Mouse (Mus musculus): ENCODE results near the gene Gm37240.
"Not testable (repeated sequence)": the region's sequence is repeated elsewhere in the genome, so short reads cannot be mapped to it uniquely, and the experiment has no call there.

Gene Gm37240

DNA sequence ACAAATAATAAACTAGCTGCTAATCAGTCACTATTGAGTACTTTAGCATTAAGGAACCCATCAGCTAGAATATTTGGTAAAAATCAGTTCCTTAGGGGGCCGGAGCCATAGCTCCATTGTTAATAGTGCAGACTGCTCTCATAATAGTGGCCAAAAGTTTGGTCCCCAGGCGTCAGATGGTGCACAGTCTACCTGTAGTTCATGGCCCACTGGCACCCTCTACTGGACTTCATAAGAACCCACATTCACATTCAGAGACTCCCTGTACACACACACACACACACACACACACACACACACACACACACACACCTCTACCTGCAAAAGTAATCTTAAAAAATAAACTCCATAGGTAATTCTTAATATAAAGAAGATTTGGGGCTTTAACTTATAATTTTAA lies 959.4 kb downstream of the Gm37240 start:
- no peak for DNase-seq

DNA sequence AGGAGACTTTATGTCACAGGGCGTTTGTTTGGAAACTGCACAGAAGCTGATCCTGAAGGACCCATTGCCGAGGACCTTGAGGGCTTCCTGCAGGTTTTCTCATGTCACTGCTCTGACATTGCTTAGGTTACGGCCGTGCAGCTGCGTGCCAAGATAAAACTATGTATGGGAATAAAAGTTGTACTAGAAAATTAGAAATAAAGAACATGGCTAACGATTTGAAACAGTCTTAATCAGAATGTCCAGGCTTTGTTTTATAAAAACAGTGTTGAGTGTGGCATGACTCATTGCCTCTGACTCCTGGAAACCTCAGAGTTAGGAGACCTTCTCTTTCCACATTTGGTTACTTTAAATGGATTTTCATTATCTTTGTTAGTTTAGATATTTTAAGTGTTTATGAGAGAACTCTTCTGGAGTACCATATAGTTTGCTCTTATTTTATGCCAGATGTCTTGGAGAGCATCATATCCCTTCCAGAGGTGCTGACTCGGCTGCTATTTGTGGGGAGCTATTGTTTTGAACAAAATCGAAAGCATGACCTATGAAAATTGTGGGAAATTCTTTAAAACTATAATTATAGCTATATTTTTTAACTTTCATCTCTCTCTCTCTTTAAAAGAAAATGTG lies 960.0 kb downstream of the Gm37240 start:
- no peak for DNase-seq

DNA sequence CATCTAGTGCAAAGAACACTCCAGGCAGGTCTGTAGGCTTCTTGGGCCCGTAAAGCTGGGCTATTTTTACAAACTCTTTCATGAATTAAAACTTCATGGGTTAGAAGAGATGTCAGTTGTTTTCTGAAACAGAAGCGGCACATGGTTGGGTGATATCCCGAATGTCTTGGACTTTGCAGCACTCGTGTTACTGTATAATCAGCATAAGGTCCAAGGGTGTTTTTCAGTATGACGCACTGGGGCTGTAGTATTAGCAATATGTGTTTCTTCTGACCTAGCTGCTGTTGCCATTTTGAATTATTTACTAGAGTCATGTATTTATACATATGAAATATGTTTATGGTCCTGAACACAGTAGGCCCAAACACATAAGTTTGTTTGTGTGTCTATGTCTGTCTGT lies 961.2 kb downstream of the Gm37240 start:
- no peak for DNase-seq

DNA sequence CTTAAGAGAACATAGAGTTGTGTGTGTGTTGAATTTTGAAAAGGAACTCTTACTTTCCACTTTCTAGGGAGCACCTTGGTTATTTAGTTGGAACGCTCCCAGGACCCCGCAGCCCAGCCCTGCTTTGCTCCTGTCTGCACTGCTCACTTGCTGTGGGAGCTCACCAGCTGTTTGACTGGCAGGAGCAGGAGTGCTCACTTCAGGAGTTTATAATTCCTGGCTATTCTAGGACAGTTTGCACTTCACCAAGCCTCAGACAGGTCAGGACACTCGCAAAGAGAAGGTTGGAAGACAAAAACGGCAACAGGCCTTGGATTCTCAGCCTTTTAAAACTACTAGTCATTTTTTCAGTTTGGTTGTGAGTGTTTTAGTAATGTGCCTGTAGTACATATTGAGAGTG lies 962.1 kb downstream of the Gm37240 start:
- DNase-seq: no peak

DNA sequence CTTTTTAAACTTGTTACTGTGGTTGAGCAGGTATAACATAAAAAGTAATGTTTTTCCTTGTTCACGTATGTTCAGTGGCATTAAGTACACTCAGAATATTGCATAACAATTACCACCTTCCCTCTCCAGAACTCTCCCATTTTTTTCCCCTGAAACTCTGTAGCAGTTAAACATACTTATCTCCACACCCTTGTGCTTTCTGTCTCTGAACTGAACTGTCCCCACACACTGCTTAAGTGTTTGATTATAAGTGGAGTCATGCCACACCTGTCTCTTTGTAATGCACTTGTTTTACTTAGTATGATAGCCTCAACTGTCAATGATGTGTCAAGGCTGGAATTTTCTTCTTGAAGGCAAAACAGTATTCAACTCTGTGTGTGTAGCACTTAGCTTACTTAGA lies 963.6 kb downstream of the Gm37240 start:
- no peak for DNase-seq

DNA sequence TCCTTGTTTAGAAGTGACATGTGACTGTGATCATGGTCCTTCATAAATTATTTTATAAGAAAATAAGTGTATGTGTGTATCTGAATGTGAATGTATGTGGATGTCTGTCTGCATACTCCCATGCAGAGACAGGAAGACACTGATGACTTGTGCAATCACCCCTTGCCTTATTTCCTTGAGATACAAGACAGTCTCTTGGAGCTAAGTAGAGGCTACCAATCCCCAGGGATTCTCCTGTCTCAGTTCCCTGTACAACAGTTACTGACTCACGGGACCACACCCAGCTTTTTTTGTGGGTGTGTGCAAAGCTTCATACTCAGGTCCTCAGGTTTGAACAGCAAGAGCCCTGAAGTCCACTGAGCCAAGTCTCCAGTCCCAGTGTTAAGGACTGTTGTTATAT lies 964.1 kb downstream of the Gm37240 start:
- no peak for DNase-seq

DNA sequence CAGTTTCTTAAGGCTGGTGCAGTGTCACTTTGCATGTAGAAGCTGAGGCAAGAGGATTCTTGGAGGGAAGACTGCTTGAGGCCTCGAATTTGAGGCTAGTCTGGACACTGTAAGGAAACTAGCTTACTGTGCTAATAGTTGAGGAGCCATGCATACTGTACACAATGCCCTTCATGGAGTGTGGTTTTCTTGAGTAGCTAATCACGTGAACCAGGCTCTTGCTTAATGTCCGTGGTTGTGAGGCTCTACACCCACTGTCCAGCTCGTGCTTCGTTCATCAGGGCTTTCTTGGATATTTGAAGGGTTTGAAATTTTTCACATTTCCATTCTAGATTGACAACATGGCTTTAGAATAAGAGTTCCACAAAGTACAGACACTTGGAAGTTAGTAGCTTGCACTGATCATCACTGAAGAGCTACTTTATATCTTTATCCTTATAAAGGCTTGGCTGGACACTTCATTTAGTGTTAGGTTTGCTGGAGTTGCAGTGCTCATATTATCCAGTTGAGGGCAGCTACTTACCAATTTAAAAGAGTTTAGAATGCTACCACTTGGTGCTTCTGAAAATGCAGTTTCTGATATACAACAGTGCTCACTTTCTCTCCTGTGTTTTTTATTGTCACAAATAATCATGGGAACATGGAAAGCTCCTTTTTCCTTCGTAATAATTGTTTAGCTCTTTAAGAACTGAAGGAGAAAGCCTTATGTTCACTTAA lies 965.5 kb downstream of the Gm37240 start:
- DNase-seq: no peak

DNA sequence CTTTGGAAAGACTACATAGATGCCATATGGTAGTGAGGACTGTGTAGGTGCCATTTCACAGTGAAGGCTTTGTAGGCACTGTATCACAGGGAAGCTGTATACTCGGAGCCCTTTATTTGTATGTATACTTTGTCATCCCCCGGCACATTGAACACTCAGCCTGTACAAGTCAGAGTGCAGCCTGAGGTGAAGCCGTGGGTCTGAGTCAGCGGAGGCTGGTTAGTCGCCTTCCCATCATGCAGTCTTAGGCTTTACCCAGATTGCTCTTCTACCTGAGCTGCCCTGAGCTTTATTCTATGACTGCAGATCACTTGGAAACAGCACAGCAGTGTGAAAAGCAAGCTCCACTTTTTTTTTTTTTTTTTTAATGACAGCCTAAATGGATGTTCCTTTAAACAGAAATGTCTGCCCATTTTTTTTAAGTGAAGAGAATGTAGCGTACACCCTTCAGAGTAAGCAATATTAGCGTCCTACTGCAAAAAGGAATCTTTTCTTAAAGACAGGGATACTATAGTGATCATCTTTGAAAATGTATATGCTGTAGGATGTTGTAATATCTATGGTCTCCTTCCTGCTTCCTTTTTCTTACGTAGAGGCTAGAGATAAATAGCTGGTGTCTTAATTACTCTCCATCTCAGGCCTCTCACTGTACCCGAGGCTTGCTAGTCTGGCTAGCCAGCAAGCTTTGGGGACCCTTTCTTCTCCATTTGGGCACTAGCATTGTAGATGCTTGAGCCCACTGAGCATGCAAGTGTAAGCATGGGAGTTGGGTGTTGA lies 969.2 kb downstream of the Gm37240 start:
- DNase-seq: no peak

DNA sequence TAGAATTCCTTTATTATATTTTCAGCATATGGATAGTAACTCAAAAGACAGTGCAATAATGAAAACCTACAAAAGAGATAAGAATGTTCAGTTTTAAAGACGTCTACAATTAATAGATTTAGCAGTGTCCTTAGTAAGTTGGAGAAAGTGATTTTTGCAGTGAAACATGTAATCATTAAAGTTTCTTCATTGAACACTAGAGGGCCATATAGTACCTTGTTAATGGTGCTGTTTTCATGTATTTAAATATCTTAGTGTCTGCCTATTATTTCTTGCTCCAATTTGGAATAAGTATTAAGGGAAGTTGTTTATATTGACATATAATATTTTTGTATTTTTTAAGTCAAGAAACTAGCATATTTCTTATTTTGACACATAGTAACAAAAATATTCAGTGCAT lies 973.0 kb downstream of the Gm37240 start:
- no peak for DNase-seq

DNA sequence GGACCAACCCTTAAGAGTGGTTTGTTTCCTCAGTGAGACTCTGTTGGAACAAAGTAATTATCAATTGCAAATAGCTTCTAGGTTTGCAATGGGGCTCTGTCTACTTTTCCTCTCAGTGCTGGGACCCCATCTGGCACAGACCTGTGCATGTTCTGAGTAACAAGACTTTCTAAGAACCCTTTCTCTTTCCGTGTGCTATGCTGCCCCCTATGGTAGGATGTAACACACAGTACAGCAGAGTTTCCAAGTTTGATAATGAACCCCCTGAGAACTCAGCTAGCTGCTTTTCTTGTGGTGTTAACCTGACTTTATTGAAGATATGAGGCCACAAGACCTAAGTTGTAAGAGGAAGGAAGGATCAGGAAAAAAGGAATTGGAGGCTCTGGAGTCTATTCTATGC lies 980.8 kb downstream of the Gm37240 start:
- no peak for DNase-seq

DNA sequence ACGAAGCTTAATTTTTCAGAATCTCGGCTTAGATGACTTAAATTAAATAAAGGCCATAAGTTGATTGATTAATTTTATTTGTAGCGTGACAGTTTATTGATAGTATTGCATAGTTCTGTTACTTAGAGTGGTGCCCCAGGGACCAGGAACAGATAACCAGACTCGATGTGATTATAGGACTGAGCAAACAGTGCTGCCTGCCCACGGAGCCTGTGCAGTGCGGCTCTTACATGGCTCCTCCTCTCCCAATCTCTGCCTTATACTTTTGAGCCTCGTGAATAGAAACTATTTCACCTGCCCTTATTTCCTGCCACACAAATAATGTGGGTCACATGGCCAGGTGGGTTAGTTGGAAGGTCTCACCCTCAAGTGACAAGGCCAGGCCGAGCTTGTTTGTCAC lies 989.4 kb downstream of the Gm37240 start:
- no peak for DNase-seq

DNA sequence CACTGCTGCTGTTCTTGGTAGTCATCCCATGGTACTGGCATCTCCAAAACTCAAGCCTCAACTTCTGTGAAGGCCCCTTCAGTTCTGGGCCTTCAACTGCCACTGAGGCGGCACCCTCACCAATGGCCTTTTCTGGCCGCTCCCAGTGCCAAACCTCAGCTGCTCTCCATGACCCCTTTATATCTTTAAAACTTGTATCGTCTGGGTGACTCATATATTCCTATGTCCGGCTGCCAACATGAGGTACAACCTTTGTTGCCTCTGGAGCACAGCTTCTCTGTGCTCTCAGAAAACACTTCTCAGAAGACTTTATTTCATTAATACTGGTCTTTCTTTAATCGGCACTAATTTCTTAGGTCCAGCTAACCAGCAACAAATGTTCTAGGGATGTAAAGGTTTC lies 996.3 kb downstream of the Gm37240 start:
- DNase-seq: no peak

DNA sequence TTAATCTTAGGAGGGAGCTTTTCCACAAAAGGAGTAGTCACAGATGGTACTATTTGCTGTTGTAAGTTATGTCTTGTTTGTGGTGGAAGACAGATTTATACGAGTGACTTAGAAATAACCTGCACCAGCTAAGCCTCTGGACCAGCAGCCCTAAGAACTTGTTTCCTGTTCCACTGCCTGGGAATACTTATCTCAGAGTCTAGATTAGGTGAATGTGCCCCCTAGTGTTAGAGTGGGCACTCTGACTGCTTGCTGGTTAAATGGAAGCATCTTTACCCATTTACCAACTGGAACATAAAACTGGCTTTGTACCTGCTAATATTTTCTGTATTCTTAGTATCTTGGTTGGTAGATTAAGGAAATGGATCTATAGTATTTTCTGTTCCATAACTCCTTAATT lies 997.7 kb downstream of the Gm37240 start:
- no peak for DNase-seq

DNA sequence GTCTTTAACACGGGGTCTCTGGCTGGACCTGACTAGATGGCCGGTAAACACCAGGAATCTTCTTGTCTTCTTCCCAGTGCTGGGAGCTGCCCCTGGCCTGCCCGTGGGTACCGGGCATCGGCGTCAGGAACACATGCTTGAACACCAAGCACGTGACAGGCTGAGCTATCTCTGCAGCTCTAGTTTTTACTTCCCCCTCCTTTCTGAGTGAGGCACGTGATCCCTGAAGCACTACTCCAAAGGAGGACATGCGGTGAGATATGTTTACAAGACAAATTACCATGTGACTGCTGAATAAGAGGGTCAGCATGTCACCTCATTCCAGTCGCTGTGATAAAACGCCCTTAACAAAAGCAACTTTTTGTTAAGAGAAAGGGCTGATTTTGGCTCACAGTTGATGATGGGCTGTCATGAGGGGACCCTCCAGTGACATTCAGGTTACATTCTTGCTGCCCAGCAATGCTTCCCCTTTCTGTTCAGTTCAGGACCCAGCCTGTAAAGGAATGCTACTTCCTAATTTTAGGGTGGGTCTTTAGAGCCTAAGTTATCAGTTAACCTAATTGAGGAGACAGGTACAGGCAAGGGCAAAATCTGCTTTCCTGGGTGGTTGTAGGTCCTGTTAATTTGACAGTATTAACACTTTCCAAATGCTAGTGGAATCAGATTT lies 1003.4 kb downstream of the Gm37240 start:
- DNase-seq: no peak

DNA sequence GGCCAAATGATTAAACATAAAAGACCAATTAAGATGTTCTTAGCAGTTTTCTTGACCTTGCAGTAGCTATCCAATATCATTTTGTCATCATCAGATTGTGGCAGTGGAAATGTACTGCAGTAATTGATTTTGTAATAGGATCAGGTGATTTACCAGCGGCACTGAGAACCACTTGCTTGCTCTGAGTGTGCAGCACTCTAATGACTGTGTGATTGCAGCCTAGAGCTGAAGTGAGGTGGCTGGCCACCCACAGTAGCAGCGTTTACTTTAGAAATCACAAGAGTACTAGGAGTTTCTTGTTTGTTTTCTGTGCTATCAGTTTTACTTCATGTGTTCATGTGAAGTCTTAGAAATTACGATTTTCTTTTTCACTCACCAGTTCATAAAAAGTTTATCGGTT lies 1011.1 kb downstream of the Gm37240 start:
- DNase-seq: no peak

DNA sequence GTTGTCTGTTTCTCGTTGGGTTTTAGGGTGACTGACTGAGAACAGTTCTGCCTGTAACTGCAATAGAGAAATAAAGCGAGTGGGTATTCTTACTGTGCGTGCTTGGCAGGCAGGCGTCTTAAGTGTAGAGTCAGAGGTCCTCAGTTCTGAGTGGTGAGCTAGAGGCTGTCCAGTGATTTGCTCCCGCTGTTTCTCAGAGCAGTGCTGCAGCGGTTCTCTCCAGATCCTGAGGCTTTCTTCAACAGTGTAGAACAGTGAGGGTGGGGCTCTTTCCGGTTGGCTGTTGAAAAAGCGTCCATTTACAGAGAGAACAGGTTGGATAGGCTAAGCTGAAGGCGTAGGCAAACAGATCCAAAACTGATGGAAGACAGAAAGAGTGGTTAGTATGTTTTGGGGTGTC lies 1012.0 kb downstream of the Gm37240 start:
- no peak for DNase-seq

DNA sequence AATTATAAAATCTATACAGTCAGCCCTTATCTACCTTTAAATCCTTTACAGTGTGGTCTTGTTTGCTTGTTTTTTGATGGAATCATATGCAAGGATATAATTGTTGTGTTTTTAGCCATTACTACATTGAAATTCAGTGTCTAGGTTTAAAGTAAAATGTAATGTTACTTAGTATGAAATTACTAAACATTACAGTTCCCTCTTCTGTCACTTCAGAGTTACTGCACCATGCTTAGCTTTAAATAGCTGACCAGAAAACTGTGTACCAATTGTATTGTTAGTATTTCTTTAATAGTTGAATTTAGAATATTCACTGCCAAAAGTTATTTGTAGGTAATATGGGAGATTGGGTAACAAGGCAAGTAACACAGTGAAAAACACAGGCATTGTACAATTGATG lies 1017.2 kb downstream of the Gm37240 start:
- DNase-seq: no peak

DNA sequence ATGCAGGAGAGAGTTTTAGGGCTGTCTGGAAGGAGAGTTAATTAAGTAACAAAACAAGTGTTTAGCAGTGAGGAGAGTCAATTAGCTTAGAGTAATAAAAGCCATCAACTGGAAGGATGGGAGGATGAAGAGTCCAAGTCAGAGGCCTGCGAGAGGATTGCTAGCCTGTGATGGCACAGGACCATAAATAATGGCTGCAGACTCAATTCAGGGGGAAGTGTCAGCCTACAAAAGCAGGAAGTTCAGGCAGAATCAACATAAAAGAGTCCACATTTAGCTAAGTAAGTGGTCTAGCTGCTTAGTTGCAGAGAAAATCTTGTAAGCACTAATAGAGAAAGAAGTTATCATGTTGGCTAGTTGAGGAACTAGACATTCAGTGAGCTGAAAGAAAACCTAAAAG lies 1019.3 kb downstream of the Gm37240 start:
- DNase-seq: no peak

DNA sequence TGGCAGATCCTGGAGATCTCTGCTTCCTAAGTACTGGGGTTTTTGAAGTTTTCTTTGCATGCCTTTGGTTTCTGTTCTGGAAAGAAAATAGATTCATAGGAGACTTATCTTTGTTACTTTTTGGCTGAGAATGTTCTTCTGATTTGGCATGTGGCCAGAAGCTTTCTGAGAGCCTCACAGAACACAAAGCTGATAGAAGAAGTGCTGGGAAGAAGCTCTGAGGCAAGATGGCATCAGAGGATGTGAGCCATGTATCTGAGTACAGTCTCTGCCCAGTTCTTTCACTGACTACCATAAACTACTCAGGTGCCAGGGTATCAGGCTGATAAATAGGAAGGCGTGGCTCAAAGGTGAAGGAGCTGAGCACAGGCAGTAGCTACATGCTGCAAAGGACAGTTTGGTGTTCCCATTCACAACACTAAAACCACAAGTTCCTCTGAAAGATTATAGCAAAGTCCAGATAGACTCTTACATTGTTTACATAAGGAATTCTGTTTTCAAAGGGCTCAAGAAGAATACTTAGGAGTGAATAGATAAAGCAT lies 1019.8 kb downstream of the Gm37240 start:
- DNase-seq: no peak

DNA sequence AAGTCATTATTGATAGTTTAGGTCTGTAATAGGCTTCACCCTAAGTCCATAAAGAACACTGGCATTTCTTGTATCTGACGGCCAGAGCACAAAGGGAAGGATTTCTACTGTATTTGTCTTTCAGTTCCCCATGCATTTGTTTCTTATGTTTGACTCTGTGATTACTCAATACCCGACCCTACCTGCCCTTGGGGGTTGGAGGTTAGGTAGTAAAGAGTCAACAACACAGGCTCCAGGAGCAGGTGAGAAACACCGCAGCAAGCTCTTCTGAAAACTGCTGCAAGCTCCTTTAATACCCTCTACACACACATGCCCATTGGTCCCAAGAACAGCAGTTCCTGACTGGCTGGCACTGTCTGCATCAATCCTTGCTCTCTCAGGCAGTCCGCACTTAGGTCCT lies 1020.5 kb downstream of the Gm37240 start:
- DNase-seq: no peak

DNA sequence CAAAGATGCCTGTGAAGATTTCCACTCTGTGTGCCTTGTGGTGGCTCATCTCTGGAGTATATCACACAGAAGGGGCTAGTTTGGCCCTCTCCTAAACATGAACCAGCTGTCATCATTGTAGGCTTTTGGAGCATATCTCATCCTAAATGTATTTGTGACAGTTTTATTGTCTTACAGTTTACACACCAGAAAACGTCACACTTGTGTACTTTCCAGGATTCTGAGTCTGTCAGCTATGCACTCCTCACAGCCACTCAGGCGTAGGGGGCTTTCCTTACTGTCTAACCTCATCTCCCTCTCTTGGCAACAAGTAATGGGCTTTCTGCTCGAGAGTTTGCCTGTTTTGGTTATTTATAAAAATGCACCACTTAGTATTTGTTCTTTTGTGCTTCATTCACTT lies 1021.6 kb downstream of the Gm37240 start:
- no peak for DNase-seq

DNA sequence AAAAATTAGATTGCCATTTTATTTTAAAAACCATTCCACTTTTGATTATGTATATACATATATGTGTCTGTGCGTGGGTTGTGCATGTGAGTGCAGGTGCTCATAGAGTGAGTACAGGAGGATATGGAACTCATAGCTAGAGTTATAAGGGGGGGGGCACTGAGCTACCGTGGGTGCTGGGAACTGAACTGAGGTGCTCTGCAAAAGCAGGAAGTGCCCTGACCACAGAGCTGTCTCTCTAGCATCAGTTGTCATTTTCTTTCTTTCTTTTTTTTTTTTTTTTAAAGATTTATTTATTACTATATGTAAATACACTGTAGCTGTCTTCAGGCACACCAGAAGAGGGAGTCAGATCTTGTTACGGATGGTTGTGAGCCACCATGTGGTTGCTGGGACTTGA lies 1025.5 kb downstream of the Gm37240 start:
- not testable (repeated sequence) for DNase-seq

DNA sequence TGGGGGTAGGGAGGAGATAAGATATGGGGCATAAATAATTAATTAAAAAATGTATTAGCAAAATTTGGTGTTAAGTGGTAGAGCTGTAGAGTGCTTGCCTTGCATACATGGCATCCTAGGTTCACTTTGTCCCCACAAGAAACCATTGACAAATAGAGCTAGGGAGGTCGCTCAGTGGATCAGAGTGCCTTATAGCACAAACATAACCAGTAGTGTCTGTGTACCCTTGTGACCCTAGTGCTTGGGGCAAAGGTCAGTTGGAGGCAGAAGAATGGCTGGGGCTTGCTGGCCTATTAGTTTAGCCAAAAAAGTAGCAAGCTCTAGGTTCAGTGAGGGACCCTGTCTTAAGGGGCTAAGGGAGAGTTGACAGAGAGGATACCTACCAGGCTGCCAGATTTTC lies 1026.6 kb downstream of the Gm37240 start:
- no peak for DNase-seq
